Mouse (Mus musculus) forebrain, embryonic 14.5 days (tissue): Measurements from ENCODE around the gene Cysrt1. TPM values are rescaled to one million over a fixed set of nuclear protein-coding genes. Genes with fewer than 3 reads are reported as not detected.

Experiments used
- ATAC-seq: fragments of 200-750 bp; cut with Nextera tagmentation; 2 replicates; pipeline ENCODE4 v1.8.0; 2017; ENCODE audit warnings: mild to moderate bottlenecking, moderate library complexity
- DNase-seq: peaks from one replicate; pipeline ENCODE4 v3.0.0-alpha.2; 2015; ENCODE audit warnings: low spot score
- H3K27ac ChIP-seq: fragments of 300-500 bp; sonication (generic); 2 replicates; pipeline ENCODE4 v1.5.1; 2014; ENCODE audit warnings: low read depth, mild to moderate bottlenecking, control low read depth, low read length, moderate library complexity
- H3K27me3 ChIP-seq: fragments of 300-500 bp; sonication (generic); replicated peaks from 2 replicates; pipeline ENCODE4 v1.6.1; 2014; ENCODE audit warnings: low read length, control low read depth, mixed read lengths; ENCODE audit not compliant: control insufficient read depth, insufficient read depth
- H3K36me3 ChIP-seq: fragments of 300-500 bp; sonication (generic); 2 replicates; pipeline ENCODE4 v1.6.1; 2014; ENCODE audit warnings: low read length, control low read depth; ENCODE audit not compliant: control insufficient read depth, insufficient read depth
- H3K4me1 ChIP-seq: fragments of 300-500 bp; sonication (generic); 2 replicates; pipeline ENCODE4 v1.6.1; 2014; ENCODE audit warnings: antibody characterized with exemption, low read length, control low read depth; ENCODE audit not compliant: control insufficient read depth, insufficient read depth
- H3K4me2 ChIP-seq: fragments of 300-500 bp; sonication (generic); 2 replicates; pipeline ENCODE4 v1.6.1; 2014; ENCODE audit warnings: mild to moderate bottlenecking, control low read depth, low read length
- H3K4me3 ChIP-seq: fragments of 300-500 bp; sonication (generic); 2 replicates; pipeline ENCODE4 v1.5.1; 2014; ENCODE audit warnings: low read depth, low read length, control low read depth
- H3K9ac ChIP-seq: fragments of 300-500 bp; sonication (generic); 2 replicates; pipeline ENCODE4 v1.6.1; 2014; ENCODE audit warnings: mild to moderate bottlenecking, low read length, control low read depth, moderate library complexity
- H3K9me3 ChIP-seq: fragments of 300-500 bp; sonication (generic); replicated peaks from 2 replicates; pipeline ENCODE4 v1.6.1; 2016; ENCODE audit warnings: low read length, control low read depth, mixed read lengths; ENCODE audit not compliant: control insufficient read depth
- WGBS: fragments of 180-500 bp; shearing (Covaris S2); extraction: QIAGEN DNeasy Blood & Tissue Kit; methylation state at CpG from one replicate; pipeline ENCODE4 v1.1.7; 2014; 5-methylcytosine and 5-hydroxymethylcytosine counted together
- polyA plus RNA-seq: library from polyadenylated mRNA; unstranded; fragments of >200 nt; fragmentation: Nextera tagmentation; extraction: Ambion mirVana; gene quantifications from 2 replicates; pipeline ENCODE4 v1.2.1, GENCODE M21; 2014

Cysrt1 gene
- polyA plus RNA-seq, 1 experiment from 2014 or later, result not detected

- ATAC-seq, result no peak
- Histone ChIP-seq H3K9ac (no peak overlapping the region), H3K4me1 (no peaks in the 10 kb centered on the region), H3K36me3 (peaks cover 44% of the 10 kb centered on the region), H3K4me3 (no peak overlapping the region), H3K27ac (no peak overlapping the region), H3K4me2 (no peak overlapping the region), H3K27me3 (peaks cover 42% of the 10 kb centered on the region), H3K9me3 (no peaks in the 10 kb centered on the region)
- 67% methylated on average over 7 of the region's 7 CpGs for WGBS
- no peak for DNase-seq
Observed at GRCm38 (mm10) chr2:25286837-25287636, 44.8 kb upstream of the Cysrt1 start.

DNA sequence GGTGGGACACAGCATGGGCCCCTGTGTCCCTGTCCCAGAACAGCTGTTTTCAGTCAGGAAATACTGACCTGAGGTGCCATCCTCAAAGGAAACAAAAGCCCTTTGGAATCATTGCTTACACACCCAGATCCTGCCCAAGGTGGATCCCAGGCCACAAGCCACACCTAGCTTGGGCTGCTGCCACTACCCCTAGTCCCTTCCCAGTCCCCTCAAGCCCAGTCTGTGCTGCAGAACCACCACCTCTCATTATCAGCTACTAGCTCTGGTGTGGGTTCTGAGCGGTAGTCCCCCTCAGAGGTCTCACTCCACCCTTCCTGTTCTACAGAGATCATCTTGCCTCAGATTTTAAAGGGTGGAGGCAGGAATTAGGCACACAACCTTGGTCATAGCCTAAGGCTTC lies 44.1 kb upstream of the Cysrt1 start:
- H3K36me3 ChIP-seq, result peaks cover 50% of the 10 kb centered on the region
- peaks cover 35% of the 10 kb centered on the region for H3K27me3 ChIP-seq
- ATAC-seq (no peak), DNase-seq (no peak)
- no peak overlapping the region for H3K4me2 ChIP-seq
- no peak overlapping the region for H3K27ac ChIP-seq
- H3K4me1 ChIP-seq, result no peaks in the 10 kb centered on the region
- no peaks in the 10 kb centered on the region for H3K9me3 ChIP-seq
- H3K4me3 ChIP-seq, result no peak overlapping the region
- WGBS, result 86% methylated on average over 1 of the region's 1 CpGs
- H3K9ac ChIP-seq, result no peak overlapping the region

DNA sequence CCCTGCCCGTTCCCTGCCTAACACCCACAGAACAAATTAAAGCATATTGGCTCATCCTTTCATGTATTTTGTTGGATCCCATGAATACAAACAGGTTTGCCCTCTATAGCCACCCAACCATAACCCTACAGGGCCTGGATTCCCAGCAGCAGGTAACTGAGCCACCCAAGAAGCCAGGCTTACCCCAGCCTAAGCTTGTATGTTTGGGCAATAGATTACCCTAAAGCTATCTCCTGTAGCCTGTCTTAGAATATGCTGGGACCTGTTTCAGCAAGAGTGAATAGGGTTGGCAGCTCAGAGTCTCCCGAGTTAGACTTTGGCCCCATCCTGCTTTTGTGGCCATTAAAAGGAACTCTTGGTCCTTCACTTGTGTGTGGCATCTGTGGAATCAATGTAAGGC lies 43.3 kb upstream of the Cysrt1 start:
- 95% methylated on average over 2 of the region's 2 CpGs for WGBS
- DNase-seq (no peak), ATAC-seq (no peak)
- Histone ChIP-seq H3K4me3 (no peak overlapping the region), H3K27ac (no peak overlapping the region), H3K9ac (no peak overlapping the region), H3K36me3 (peaks cover 57% of the 10 kb centered on the region), H3K4me2 (no peak overlapping the region), H3K9me3 (no peaks in the 10 kb centered on the region), H3K27me3 (peaks cover 27% of the 10 kb centered on the region), H3K4me1 (no peaks in the 10 kb centered on the region)

- WGBS, result 57% methylated on average over 13 of the region's 13 CpGs
- Histone ChIP-seq H3K4me2 (no peak overlapping the region), H3K27me3 (no peaks in the 10 kb centered on the region), H3K36me3 (peaks cover 97% of the 10 kb centered on the region), H3K27ac (no peak overlapping the region), H3K9me3 (no peaks in the 10 kb centered on the region), H3K4me3 (no peak overlapping the region), H3K4me1 (no peaks in the 10 kb centered on the region), H3K9ac (no peak overlapping the region)
- DNase-seq, result peak; percentile 89
- ATAC-seq, result peak; percentile 72
Observed at GRCm38 (mm10) chr2:25278928-25279882, 37.0 kb upstream of the Cysrt1 start.

- Histone ChIP-seq H3K4me2 (peak overlapping the region; percentile 97), H3K4me1 (peaks cover 19% of the 10 kb centered on the region), H3K9me3 (no peaks in the 10 kb centered on the region), H3K9ac (peak overlapping the region; percentile 84), H3K27ac (no peak overlapping the region), H3K36me3 (peaks cover 76% of the 10 kb centered on the region), H3K4me3 (peak overlapping the region; percentile 88), H3K27me3 (no peaks in the 10 kb centered on the region)
- no peak for ATAC-seq
- no peak for DNase-seq
- WGBS, result 43% methylated on average over 16 of the region's 16 CpGs
Observed at GRCm38 (mm10) chr2:25273010-25273409, 30.8 kb upstream of the Cysrt1 start.

DNA sequence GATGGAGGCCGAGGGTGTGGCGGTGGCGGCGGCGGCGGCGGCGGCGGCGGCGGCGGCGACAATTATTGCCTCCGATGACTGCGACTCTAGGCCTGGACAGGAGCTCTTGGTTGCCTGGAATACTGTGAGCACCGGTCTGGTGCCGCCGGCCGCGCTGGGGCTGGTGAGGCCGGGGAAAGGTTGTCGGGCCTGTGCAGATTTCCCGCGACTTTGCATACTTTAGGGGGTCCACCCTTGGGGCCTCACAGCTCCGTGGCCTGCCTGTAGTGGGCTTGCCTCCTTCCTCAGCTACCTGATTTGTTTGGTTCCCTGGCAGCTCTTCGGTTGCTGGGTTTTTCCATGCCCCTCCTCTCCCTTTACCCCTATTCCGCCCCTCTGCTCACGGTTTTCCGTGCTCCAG lies 30.3 kb upstream of the Cysrt1 start:
- WGBS, result 0% methylated on average over 27 of the region's 29 CpGs
- H3K27ac ChIP-seq, result no peak overlapping the region
- no peaks in the 10 kb centered on the region for H3K27me3 ChIP-seq
- ATAC-seq (peak; percentile 70), DNase-seq (no peak)
- H3K4me2 ChIP-seq, result peak overlapping the region; percentile 97
- H3K4me3 ChIP-seq, result peak overlapping the region; percentile 88
- no peaks in the 10 kb centered on the region for H3K9me3 ChIP-seq
- H3K9ac ChIP-seq, result peak overlapping the region; percentile 84
- H3K4me1 ChIP-seq, result peaks cover 19% of the 10 kb centered on the region
- H3K36me3 ChIP-seq, result peaks cover 72% of the 10 kb centered on the region

DNA sequence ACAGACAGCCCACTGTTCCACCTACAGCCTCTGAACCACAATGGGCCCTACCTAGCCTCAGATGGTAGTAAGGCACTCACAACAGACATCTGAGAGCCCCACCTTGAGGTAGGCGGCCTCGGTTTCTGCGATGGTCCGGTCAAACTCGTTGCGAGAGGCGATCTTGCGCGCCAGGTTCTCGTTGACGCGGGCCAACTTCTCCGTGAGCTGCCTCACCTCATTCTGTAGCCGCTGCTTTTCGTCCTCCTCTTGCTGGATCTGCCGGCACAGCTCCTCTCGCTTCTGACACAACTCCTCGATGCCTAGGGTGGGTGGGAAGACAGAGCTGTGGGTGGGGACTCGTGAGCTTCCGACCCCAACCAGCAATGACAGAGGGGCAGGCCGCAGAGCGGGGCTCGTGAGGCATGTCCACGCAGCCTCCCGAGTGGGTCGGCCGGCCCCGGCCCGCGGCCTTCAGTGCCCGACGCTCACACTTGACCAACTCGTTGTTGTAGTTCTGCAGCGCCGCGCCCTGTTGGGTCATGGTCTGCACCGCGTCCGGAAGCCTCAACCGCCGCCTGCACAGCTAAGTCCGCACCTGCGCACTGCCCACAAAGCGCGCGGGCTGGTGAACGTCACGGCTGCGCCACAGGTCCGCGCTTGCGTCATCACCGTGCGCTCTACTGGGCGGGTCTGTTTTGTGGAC lies 29.7 kb upstream of the Cysrt1 start, which contains the start of the genes Ssna1 and Anapc2:
TSS of gene Ssna1 (minus strand) at position 612 of the 685 bp plus-strand sequence.
TSS of gene Anapc2 (plus strand) at position 652 of the 685 bp plus-strand sequence.
- Histone ChIP-seq H3K27ac (peak within 1 kb of the TSS; percentile 72; the same call in 1 of the 2 replicates), H3K9me3 (no peaks in the 10 kb centered on the region), H3K4me1 (peaks cover 24% of the 10 kb centered on the region), H3K4me3 (peak within 1 kb of the TSS; percentile 88), H3K4me2 (peak within 1 kb of the TSS; percentile 97), H3K36me3 (peaks cover 66% of the 10 kb centered on the region), H3K27me3 (no peaks in the 10 kb centered on the region), H3K9ac (peak within 1 kb of the TSS; percentile 84)
- DNase-seq (peak; percentile 97), ATAC-seq (peak; percentile 97)
- under 1% methylated on average over 53 of the region's 55 CpGs for WGBS

GRCm38 (mm10) chr2:25267746-25268309 lies 25.6 kb upstream of the Cysrt1 start:
- DNase-seq (no peak), ATAC-seq (no peak)
- Histone ChIP-seq H3K4me2 (no peak overlapping the region), H3K4me3 (no peak overlapping the region), H3K27me3 (peaks cover 13% of the 10 kb centered on the region), H3K27ac (no peak overlapping the region), H3K36me3 (peaks cover 27% of the 10 kb centered on the region), H3K9me3 (no peaks in the 10 kb centered on the region), H3K9ac (no peak overlapping the region), H3K4me1 (peaks cover 46% of the 10 kb centered on the region)
- WGBS, result 78% methylated on average over 4 of the region's 4 CpGs
